Mouse (Mus musculus): Measurements from ENCODE around the gene Ndufc1. TPM values are rescaled to one million over a fixed set of nuclear protein-coding genes. Genes with fewer than 3 reads are reported as not detected.

Gene Ndufc1
- polyA plus RNA-seq, 1 experiment from 2014 or later = 1,322 TPM

DNA sequence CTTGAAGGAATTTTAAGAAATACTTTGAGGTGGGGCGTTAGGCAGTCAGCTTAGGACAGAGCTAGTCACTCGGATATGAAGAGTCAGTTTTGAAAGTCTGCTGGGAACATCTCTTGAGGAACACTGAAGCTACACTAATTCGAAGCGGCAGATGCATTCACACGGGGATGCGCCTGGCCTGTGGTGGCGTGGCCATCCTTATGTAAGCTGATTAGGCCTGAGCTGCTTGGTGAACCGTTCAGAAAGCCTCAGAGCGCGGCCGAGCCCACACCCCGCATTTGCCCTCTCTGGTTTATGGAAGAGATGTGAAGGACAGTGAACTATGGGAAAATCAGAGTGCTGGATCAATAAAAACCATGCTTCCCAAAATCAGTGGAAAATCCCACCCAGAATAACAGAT is 25.4 kb downstream of the Ndufc1 start:
- Histone ChIP-seq H3K27me3 (replicated peaks) (no peaks in the 10 kb centered on the region; the same call in 1 of the 2 replicates), H3K36me3 (no peaks in the 10 kb centered on the region), H3K9me3 (no peaks in the 10 kb centered on the region), H3K4me2 (no peak overlapping the region), H3K9ac (no peak overlapping the region), H3K27ac (replicated peaks) (no peak overlapping the region), H3K4me1 (peaks cover 8% of the 10 kb centered on the region; the same call in 1 of the 2 replicates), H3K4me3 (no peak overlapping the region)
- ATAC-seq (ENCODE audit: extremely low read depth, insufficient number of reproducible peaks, low FRiP score, low TSS enrichment) = no peak
- WGBS = 73% methylated on average over 12 of the region's 12 CpGs

DNA sequence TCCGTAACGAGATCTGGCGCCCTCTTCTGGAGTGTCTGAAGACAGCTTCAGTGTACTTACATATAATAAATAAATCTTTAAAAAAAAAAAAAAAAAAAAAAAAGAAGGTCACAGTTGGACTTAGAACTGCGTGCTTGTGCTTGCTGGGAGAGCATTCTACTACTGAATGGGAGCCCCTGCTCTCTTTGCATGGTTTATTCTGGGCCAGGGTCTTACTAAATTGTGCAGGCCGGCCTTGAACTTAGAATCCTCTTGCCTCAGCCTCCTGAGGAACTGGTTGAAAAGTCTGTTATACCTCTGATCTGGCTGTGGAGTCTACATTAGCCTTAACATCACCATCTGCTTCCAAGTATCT is 28.2 kb downstream of the Ndufc1 start:
- Histone ChIP-seq H3K36me3 (no peaks in the 10 kb centered on the region), H3K4me1 (peaks cover 3% of the 10 kb centered on the region; the same call in 1 of the 2 replicates), H3K27ac (replicated peaks) (no peak overlapping the region), H3K4me2 (no peak overlapping the region), H3K9ac (no peak overlapping the region), H3K9me3 (no peaks in the 10 kb centered on the region), H3K4me3 (no peak overlapping the region), H3K27me3 (replicated peaks) (no peaks in the 10 kb centered on the region)
- WGBS = 60% methylated on average over 4 of the region's 5 CpGs
- no peak for ATAC-seq (ENCODE audit: extremely low read depth, insufficient number of reproducible peaks, low FRiP score, low TSS enrichment)

DNA sequence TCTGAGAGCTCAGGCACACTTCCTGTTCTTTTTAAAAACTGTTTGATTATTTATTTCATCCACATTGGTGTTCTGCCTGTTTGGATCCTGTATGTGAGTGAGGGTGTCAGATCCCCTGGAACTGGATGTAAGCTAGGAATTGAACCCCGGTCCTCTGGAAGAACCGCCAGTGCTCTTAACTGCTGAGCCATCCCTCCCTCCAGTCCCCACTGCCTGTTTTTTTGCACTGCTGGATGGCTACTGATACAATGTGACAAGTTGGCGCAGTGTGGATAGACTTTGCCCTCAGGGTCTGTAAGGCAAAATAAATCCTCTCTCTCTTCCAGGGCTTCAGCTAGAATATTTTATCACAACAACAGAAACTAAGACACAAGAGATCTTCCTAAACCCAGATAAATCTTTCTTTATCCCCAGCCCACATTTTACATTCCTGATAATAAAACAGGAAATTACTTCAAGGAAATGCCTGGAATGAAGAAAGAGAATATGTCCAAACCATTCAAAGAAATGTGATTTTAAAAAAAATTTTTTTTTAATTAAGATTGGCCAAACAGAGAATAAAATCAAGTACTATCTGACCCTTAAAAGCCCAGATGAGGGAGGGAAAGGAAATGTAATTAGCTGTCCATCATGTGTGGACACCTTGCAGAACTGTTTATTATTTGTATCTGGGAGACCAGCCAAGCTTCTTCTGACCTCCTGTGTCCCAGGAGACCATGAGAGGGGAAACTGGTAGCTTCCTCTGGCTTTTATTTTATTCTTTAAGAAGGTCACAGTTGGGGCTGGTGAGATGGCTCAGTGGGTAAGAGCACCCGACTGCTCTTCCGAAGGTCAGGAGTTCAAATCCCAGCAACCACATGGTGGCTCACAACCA is 28.8 kb downstream of the Ndufc1 start:
- Histone ChIP-seq H3K9me3 (no peaks in the 10 kb centered on the region), H3K4me1 (peaks cover 3% of the 10 kb centered on the region; the same call in 1 of the 2 replicates), H3K36me3 (no peaks in the 10 kb centered on the region), H3K27ac (replicated peaks) (peak overlapping the region; percentile 36), H3K9ac (no peak overlapping the region), H3K4me3 (no peak overlapping the region), H3K4me2 (no peak overlapping the region), H3K27me3 (replicated peaks) (no peaks in the 10 kb centered on the region)
- ATAC-seq (ENCODE audit: extremely low read depth, insufficient number of reproducible peaks, low FRiP score, low TSS enrichment) = no peak
- 65% methylated on average over 5 of the region's 5 CpGs for WGBS

DNA sequence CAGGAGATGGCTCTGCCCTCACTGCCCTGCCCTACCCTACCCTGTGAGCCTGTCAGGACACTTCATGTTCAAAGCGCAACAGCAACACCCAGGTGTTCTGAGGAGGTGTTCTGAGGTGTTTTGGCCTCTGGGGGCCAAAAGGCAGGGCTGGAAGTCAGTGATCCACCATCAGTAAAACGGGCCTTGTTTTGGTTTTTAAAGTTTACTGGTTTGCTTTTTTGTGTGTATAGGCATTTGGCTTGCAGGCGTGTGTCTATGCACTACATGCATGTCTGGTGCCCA is 30.2 kb downstream of the Ndufc1 start:
- Histone ChIP-seq H3K4me3 (peak overlapping the region; percentile 52), H3K36me3 (no peaks in the 10 kb centered on the region), H3K27ac (replicated peaks) (no peak overlapping the region), H3K9me3 (no peaks in the 10 kb centered on the region), H3K27me3 (replicated peaks) (no peaks in the 10 kb centered on the region), H3K4me1 (peaks cover 3% of the 10 kb centered on the region; the same call in 1 of the 2 replicates), H3K4me2 (peak overlapping the region; percentile 70), H3K9ac (peak overlapping the region; percentile 75)
- WGBS = 79% methylated on average over 3 of the region's 3 CpGs
- ATAC-seq (ENCODE audit: extremely low read depth, insufficient number of reproducible peaks, low FRiP score, low TSS enrichment) = no peak

DNA sequence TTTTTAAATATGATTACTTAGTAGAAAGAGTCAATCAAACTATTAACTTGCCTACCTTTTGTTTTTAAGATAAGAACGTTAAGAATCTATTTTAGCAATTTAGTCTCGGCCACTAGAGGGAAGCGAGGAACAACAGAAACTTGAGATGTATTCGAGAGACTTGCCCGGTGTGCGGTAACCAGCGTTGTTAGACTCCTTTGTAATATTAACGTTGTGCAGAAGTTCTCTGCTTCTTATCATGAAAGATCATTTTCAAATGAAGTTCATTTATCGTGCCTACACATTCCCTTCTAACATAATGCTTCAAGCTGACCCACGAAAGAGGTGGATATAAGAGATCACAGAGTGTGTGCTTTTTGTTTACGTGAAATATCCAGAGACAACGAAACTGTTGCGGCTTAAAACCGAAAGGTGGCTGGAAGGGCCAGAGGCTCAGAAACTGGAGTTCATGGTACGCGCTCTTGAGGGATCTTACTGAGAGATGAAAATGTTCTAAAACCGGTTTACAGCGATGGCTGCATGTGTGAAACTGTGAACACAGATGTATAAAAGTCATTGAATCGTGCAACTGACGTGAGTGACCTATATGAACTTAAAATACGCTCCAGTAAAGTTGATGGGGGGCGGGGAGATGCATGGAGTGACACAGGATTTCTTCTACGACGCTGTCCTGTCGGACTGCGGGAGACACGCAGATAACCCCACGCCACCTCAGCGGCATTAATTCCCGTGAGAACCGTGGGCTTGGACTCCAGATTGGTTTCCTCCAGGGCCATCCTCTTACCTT is 30.7 kb downstream of the Ndufc1 start:
- peak overlapping the region; percentile 52 for H3K4me3 ChIP-seq
- H3K9ac ChIP-seq = peak overlapping the region; percentile 75
- peak overlapping the region; percentile 8; the same call in 1 of the 2 replicates for H3K27ac ChIP-seq (replicated peaks)
- no peaks in the 10 kb centered on the region for H3K27me3 ChIP-seq (replicated peaks)
- ATAC-seq (ENCODE audit: extremely low read depth, insufficient number of reproducible peaks, low FRiP score, low TSS enrichment) = no peak
- H3K4me2 ChIP-seq = peak overlapping the region; percentile 70
- 22% methylated on average over 31 of the region's 31 CpGs for WGBS
- H3K4me1 ChIP-seq = peaks cover 3% of the 10 kb centered on the region; the same call in 1 of the 2 replicates
- no peaks in the 10 kb centered on the region for H3K36me3 ChIP-seq
- no peaks in the 10 kb centered on the region for H3K9me3 ChIP-seq

DNA sequence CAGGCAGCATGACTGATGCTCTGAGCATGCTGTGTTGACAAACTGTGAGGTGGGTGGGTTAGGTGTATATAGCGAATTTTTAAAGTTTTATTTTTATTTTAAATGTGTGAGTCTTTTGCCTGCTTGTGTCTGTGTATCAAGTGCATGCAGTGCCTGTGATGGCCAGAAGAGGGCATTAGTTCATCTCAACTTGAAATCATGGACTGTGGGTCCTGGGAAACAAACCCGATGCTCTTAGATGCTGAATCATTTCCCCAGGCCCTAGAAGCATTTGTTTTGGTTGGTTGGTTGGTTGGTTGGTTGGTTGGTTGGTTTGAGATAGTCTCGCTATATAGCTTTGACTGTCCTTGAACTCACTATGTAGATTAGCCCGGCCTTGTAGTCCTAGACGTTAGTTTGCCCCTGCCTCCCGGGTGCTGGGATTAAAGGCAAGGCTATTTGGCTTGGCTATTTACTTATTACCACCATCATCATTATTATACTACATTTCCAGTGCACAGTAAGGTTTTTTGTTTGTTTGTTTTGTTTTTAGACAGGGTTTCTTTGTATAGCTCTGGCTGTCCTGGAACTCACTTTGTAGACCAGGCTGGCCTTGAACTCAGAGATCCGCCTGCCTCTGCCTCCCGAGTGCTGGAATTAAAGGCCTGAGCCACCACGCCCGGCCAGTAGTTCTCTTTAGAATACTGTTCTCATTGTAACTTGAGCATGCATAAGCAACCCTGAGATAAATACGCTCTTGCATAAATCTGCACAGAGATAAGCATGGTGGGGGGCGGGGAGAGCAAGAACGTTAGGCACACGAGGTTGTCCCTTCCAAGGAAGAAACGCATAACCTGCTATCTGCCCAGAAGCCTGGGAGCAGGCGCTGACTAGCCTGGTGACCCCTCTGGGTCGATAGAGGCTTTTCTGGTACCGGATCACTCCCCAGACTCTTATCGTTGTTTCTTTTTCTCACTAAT is 33.2 kb downstream of the Ndufc1 start:
- no peak overlapping the region for H3K4me2 ChIP-seq
- H3K27ac ChIP-seq (replicated peaks) = no peak overlapping the region
- no peak overlapping the region for H3K4me3 ChIP-seq
- 72% methylated on average over 19 of the region's 19 CpGs for WGBS
- no peaks in the 10 kb centered on the region for H3K9me3 ChIP-seq
- peaks cover 3% of the 10 kb centered on the region; the same call in 1 of the 2 replicates for H3K4me1 ChIP-seq
- H3K36me3 ChIP-seq = no peaks in the 10 kb centered on the region
- no peak for ATAC-seq (ENCODE audit: extremely low read depth, insufficient number of reproducible peaks, low FRiP score, low TSS enrichment)
- no peaks in the 10 kb centered on the region for H3K27me3 ChIP-seq (replicated peaks)
- H3K9ac ChIP-seq = no peak overlapping the region

DNA sequence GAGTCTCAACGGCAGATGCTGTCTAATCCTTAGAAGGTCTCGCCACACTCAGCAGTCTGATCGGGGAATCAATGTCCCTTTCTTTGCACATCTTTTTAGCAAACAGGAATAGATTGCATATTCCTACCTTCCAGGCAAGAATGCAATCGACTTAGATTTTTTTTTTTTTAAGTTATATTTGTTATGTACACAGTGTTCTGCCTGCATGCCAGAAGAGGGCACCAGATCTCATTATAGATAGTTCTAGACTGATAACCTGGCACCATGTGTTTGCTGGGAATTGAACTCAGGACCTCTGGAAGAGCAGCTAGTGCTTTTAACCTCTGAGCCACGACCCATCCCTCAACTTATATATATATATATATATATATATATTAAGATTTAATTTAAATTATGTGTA is 35.2 kb downstream of the Ndufc1 start:
- H3K4me2 ChIP-seq = no peak overlapping the region
- no peak overlapping the region for H3K4me3 ChIP-seq
- H3K27me3 ChIP-seq (replicated peaks) = no peaks in the 10 kb centered on the region
- peaks cover 2% of the 10 kb centered on the region; the same call in 1 of the 2 replicates for H3K4me1 ChIP-seq
- ATAC-seq (ENCODE audit: extremely low read depth, insufficient number of reproducible peaks, low FRiP score, low TSS enrichment) = no peak
- no peak overlapping the region for H3K27ac ChIP-seq (replicated peaks)
- H3K36me3 ChIP-seq = no peaks in the 10 kb centered on the region
- WGBS = 69% methylated on average over 5 of the region's 5 CpGs
- H3K9me3 ChIP-seq = no peaks in the 10 kb centered on the region
- H3K9ac ChIP-seq = no peak overlapping the region

DNA sequence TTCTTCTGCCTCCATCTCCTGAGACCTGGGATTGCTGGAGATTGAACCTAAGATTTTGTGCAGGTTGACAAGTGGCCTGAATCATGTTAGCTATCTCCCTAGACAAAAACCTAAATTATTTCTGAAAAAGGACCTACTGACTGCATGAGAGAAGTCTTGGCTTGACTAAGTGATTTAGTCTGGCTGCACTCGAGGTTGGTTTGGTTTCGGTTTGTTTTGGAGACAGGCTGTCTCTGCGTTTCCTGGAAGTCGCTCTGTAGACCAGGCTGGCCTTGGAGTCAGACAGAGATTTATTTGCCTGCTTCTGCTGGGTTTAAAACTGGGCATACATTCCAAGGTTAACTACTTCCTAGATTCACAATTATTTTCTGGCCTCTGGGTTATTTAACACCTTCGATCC is 35.9 kb downstream of the Ndufc1 start:
- no peaks in the 10 kb centered on the region for H3K4me1 ChIP-seq
- no peaks in the 10 kb centered on the region for H3K9me3 ChIP-seq
- WGBS = 65% methylated on average over 5 of the region's 5 CpGs
- ATAC-seq (ENCODE audit: extremely low read depth, insufficient number of reproducible peaks, low FRiP score, low TSS enrichment) = no peak
- no peaks in the 10 kb centered on the region for H3K36me3 ChIP-seq
- no peak overlapping the region for H3K4me2 ChIP-seq
- no peak overlapping the region for H3K27ac ChIP-seq (replicated peaks)
- no peak overlapping the region for H3K4me3 ChIP-seq
- H3K27me3 ChIP-seq (replicated peaks) = no peaks in the 10 kb centered on the region
- H3K9ac ChIP-seq = no peak overlapping the region

DNA sequence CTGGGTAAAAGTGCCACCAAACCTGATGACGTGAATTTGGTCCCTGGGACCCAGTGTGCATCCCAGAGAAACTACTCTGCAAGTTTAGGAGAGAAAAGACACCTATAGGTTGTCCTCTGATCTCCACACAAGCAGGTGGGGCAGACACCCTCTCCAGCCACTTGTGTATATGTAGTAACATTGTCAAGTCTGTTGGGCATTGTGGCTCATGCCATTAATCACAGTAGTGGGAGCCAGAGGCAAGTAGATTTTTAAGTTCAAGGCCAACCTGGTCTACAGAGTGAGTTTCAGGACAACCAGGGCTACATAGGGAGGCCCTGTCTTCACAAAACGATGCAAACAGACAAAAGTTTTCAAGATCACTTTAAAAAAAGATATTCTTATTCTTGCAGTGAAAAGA is 37.0 kb downstream of the Ndufc1 start:
- H3K36me3 ChIP-seq = no peaks in the 10 kb centered on the region
- no peak for ATAC-seq (ENCODE audit: extremely low read depth, insufficient number of reproducible peaks, low FRiP score, low TSS enrichment)
- H3K4me1 ChIP-seq = no peaks in the 10 kb centered on the region
- WGBS = 64% methylated on average over 2 of the region's 2 CpGs
- H3K9ac ChIP-seq = no peak overlapping the region
- H3K4me3 ChIP-seq = no peak overlapping the region
- no peak overlapping the region for H3K4me2 ChIP-seq
- H3K27ac ChIP-seq (replicated peaks) = no peak overlapping the region
- no peaks in the 10 kb centered on the region for H3K27me3 ChIP-seq (replicated peaks)
- no peaks in the 10 kb centered on the region for H3K9me3 ChIP-seq

DNA sequence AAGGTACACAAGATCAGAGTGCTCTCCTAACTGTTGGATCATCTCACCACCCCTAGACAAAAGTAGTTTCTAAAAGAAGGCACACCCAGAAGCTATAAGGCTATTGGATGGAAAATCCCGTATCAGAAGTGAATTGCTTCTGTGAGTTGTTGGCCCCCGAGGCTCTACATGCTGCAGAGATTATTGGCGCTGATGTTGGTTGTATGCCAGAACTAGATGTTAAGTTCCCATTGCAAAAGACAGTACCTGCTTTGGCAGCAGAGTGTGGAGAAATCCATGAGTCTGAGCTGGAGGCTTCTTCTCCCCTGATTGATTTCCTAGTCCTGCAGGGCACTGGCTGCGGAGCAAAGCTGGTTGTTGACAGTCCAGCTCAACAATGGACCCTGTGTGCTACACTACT is 40.8 kb downstream of the Ndufc1 start:
- no peak for ATAC-seq (ENCODE audit: extremely low read depth, insufficient number of reproducible peaks, low FRiP score, low TSS enrichment)
- no peaks in the 10 kb centered on the region for H3K27me3 ChIP-seq (replicated peaks)
- no peak overlapping the region for H3K4me2 ChIP-seq
- no peaks in the 10 kb centered on the region for H3K9me3 ChIP-seq
- no peak overlapping the region for H3K9ac ChIP-seq
- no peak overlapping the region for H3K4me3 ChIP-seq
- 59% methylated on average over 4 of the region's 4 CpGs for WGBS
- no peak overlapping the region for H3K27ac ChIP-seq (replicated peaks)
- no peaks in the 10 kb centered on the region for H3K36me3 ChIP-seq
- peaks cover 14% of the 10 kb centered on the region for H3K4me1 ChIP-seq

DNA sequence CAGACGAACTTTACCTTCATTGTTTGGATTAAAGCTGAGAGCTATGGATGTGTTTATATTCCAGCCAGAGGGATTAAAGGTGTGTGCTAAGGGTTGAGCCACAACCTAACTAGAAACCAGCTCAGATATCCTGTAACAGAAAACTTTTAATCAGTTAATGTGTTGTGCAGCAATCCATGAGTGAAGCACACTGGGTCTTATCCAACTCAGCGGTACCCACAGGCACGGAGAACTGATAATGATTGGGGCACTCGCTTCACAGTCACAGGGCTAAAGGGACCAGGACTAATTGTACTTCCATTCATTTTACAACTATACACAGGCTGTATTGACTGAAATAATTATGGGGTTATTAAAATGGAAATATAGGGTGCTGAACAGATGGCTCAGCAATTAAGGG is 41.9 kb downstream of the Ndufc1 start:
- Histone ChIP-seq H3K4me2 (no peak overlapping the region), H3K36me3 (no peaks in the 10 kb centered on the region), H3K27me3 (replicated peaks) (no peaks in the 10 kb centered on the region), H3K4me3 (no peak overlapping the region), H3K27ac (replicated peaks) (no peak overlapping the region), H3K9me3 (no peaks in the 10 kb centered on the region), H3K9ac (no peak overlapping the region), H3K4me1 (peaks cover 14% of the 10 kb centered on the region)
- ATAC-seq (ENCODE audit: extremely low read depth, insufficient number of reproducible peaks, low FRiP score, low TSS enrichment) = no peak
- WGBS = 56% methylated on average over 4 of the region's 4 CpGs
